Mouse (Mus musculus) kidney, adult 2 months (tissue): ENCODE measurements around the gene Gm30191.

ENCODE experiments used
- CTCF ChIP-seq: fragments of 200-500 bp; conservative IDR thresholded peaks from 2 replicates; pipeline ENCODE4 v1.5.1; 2011; ENCODE audit warnings: low read depth, mild to moderate bottlenecking, control low read depth, low read length, moderate library complexity, mixed read lengths; ENCODE audit not compliant: insufficient read depth, insufficient read length
- POLR2A ChIP-seq: fragments of 200-500 bp; IDR thresholded peaks from one replicate; pipeline ENCODE4 v1.6.1; 2011; ENCODE audit warnings: low read depth, low read length, control low read depth

DNA sequence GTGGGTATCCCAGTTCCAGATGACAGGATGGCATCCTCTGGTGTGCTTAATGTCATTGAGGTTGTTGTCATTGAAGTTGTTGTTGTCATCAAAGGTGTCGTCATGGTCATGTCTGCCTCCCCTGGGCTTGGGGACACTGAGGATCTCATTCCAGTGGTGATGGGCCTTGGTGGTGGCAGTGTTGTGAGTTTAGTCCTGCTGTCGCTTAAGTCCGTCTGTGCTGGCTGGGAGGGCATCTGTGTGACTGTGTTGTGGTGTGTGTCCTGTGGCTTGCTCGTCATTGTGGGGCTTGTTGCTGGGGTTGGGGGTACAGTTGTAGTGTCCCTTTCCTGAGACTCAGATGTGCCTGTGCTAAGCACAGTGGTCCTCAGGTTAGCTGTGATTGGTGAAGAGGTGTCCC, 43.8 kb upstream of the Gm30191 start, which contains the start of gene Gm7534:
- TF ChIP-seq CTCF = no peak
- no peak for TF ChIP-seq POLR2A
